Mouse (Mus musculus): ENCODE measurements around the gene Zfp235.

DNA sequence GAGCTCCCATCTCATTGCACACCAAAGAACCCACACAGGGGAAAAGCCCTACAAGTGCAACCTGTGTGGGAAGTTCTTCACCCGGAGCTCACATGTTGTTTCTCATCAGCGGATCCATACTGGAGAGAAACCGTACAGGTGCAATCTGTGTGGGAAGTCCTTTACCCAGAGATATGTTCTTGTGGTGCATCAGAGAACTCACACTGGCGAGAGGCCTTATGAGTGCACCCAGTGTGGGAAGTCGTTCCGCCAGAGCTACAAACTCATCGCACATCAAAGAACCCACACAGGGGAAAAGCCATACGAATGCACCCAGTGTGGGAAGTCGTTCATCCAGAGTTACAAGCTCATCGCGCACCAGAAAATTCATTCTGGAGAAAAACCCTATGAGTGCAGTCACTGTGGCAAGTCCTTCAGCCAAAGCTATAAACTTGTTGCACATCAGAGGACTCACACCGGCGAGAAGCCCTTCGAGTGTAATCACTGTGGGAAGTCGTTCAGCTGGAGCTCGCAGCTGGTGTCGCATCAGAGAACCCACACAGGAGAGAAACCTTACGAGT, 28.7 kb upstream of the Zfp235 start:
- TF ChIP-seq CTCF (IDR thresholded peaks at IDR 0.05; ENCODE audit: extremely low read depth, insufficient read length, insufficient replicate concordance, low read depth, low read length) (no peak), POLR2A (IDR thresholded peaks at IDR 0.05; ENCODE audit: low read depth, low read length) (no peak)

Measured in small intestine, adult 2 months (tissue).